Mouse (Mus musculus) adipose tissue, adult 10 weeks (tissue): ENCODE data around the gene Ildr1. TPM values are rescaled to one million over a fixed set of nuclear protein-coding genes. Genes with fewer than 3 reads are reported as not detected.

Experiments used
- polyA plus RNA-seq: library from polyadenylated mRNA; stranded (reverse); fragments of 350-450 nt; fragmentation: Illumina TruSeq; extraction: RNeasy Lipid Tissue Mini Kit (QIAGEN cat#74804); gene quantifications from one replicate; pipeline ENCODE4 v1.2.3, GENCODE M21; 2014; ENCODE audit warnings: low read depth, low replicate concordance

The Ildr1 gene
- polyA plus RNA-seq = 20.3 TPM

GRCm38 (mm10) chr16:36693818-36694413 lies at the start of gene Ildr1:
Gene Ildr1 (plus strand): TSS chr16:36693978.

GRCm38 (mm10) chr16:36665782-36666181 lies 28.0 kb upstream of the Ildr1 start, which contains the start of gene Cd86:
Gene Cd86 (minus strand): TSS chr16:36666081.

Other genes starting within 250 kb of the Ildr1 start
- not detected for gene Stfa3, start 238.6 kb upstream of the Ildr1 start, polyA plus RNA-seq
- 0.06 TPM for gene Casr, start 131.8 kb upstream of the Ildr1 start, polyA plus RNA-seq
- 3.8 TPM for gene Cd86, start 27.9 kb upstream of the Ildr1 start, polyA plus RNA-seq
- gene Slc15a2, start 91.0 kb downstream of the Ildr1 start, polyA plus RNA-seq = 36.3 TPM
- gene Iqcb1, start 134.4 kb downstream of the Ildr1 start, polyA plus RNA-seq = 15.1 TPM
- 3.1 TPM for gene Eaf2, start 181.0 kb downstream of the Ildr1 start, polyA plus RNA-seq
- 89.0 TPM for gene Golgb1, start 181.2 kb downstream of the Ildr1 start, polyA plus RNA-seq
- 15.7 TPM for gene Hcls1, start 241.0 kb downstream of the Ildr1 start, polyA plus RNA-seq